Mouse (Mus musculus) layer of hippocampus, adult 8-10 months (tissue): Measurements from ENCODE around the gene Glb1l3. TPM values are rescaled to one million over a fixed set of nuclear protein-coding genes. Genes with fewer than 3 reads are reported as not detected.
"Not testable (repeated sequence)": the region's sequence is repeated elsewhere in the genome, so short reads cannot be mapped to it uniquely, and the experiment has no call there.

ENCODE experiments used
- DNase-seq, 2 experiments: peaks; one replicate each; pipeline ENCODE4 v3.0.0; 2022; ENCODE audit warnings: low spot score in 2 of 2
- total RNA-seq, 4 experiments: library from RNA; stranded (reverse); gene quantifications; 2 replicates each; pipeline ENCODE4 v1.2.4; 2022

Gene Glb1l3
- not detected for total RNA-seq

- DNase-seq, result no peak
Observed at GRCm38 (mm10) chr9:26860751-26861150, at the start of gene Glb1l3. Gene Glb1l3, minus strand, starts transcription at chr9:26860890.

GRCm38 (mm10) chr9:26869856-26870255, 9.2 kb upstream of the Glb1l3 start:
- DNase-seq, result not testable (repeated sequence)

- no peak for DNase-seq
Observed at GRCm38 (mm10) chr9:26831089-26831488, 29.6 kb downstream of the Glb1l3 start.

GRCm38 (mm10) chr9:26819942-26820341, 40.7 kb downstream of the Glb1l3 start:
- DNase-seq, result no peak

- no peak for DNase-seq
Observed at GRCm38 (mm10) chr9:26808735-26809134, 52.0 kb downstream of the Glb1l3 start.

- DNase-seq, result peak; percentile 81 to 85
Observed at GRCm38 (mm10) chr9:26805935-26806666, 54.6 kb downstream of the Glb1l3 start, which contains the start of gene Glb1l2. Gene Glb1l2, minus strand, starts transcription at chr9:26806468.

GRCm38 (mm10) chr9:26804321-26804720, 56.4 kb downstream of the Glb1l3 start:
- DNase-seq, result no peak

- no peak for DNase-seq
Observed at GRCm38 (mm10) chr9:26800357-26800756, 60.3 kb downstream of the Glb1l3 start.

GRCm38 (mm10) chr9:26798731-26799130, 62.0 kb downstream of the Glb1l3 start:
- no peak for DNase-seq

- DNase-seq, result no peak
Observed at GRCm38 (mm10) chr9:26798205-26798604, 62.5 kb downstream of the Glb1l3 start.

GRCm38 (mm10) chr9:26792829-26793228, 67.9 kb downstream of the Glb1l3 start:
- DNase-seq, result no peak

GRCm38 (mm10) chr9:26783414-26783975, 77.2 kb downstream of the Glb1l3 start:
- no peak for DNase-seq

- no peak for DNase-seq
Observed at GRCm38 (mm10) chr9:26778421-26778820, 82.3 kb downstream of the Glb1l3 start.

GRCm38 (mm10) chr9:26776122-26776902, 84.4 kb downstream of the Glb1l3 start:
- DNase-seq, result peak; percentile 34 to 58

GRCm38 (mm10) chr9:26775700-26776099, 85.0 kb downstream of the Glb1l3 start:
- DNase-seq, result peak; percentile 1

- no peak for DNase-seq
Observed at GRCm38 (mm10) chr9:26768181-26768580, 92.5 kb downstream of the Glb1l3 start.

Other genes starting within 250 kb of the Glb1l3 start
- gene B3gat1, start 127.2 kb downstream of the Glb1l3 start, total RNA-seq, result 100 to 1,000 TPM; 197 to 241 (median 226) TPM
- gene Glb1l2, start 54.4 kb downstream of the Glb1l3 start, total RNA-seq, result 1 to 10 TPM in 1 of 4 experiments, under 1 TPM in 3; 0.34 to 1.0 (median 0.44) TPM
- not detected for gene Gm1110, start 62.2 kb upstream of the Glb1l3 start, total RNA-seq
- gene Acad8, start 138.7 kb upstream of the Glb1l3 start, total RNA-seq, result 10 to 100 TPM; 33.4 to 46.6 (median 39.7) TPM
- 10 to 100 TPM; 84.4 to 97.1 (median 94.3) TPM for gene Thyn1, start 138.8 kb upstream of the Glb1l3 start, total RNA-seq
- gene Vps26b, start 169.2 kb upstream of the Glb1l3 start, total RNA-seq, result 100 to 1,000 TPM in 2 of 4 experiments, 10 to 100 TPM in 2; 93.9 to 110 (median 103) TPM
- 10 to 100 TPM; 17.8 to 22.9 (median 21.7) TPM for gene Ncapd3, start 169.3 kb upstream of the Glb1l3 start, total RNA-seq